Mouse (Mus musculus) bone marrow macrophage, adult 2 months (primary cell): ENCODE measurements at regions not wholly inside any gene's neighbourhood (a gene's known extent, or its start where the extent isn't known, plus 50 kb on each side); places are given as distances from the start of the nearest gene placed in this dataset.

Experiments used
- CTCF ChIP-seq: IDR thresholded peaks from 2 replicates; pipeline ENCODE4 v1.5.1; 2012; ENCODE audit warnings: low read depth, mild to moderate bottlenecking, low read length, moderate library complexity
- POLR2A ChIP-seq: IDR thresholded peaks from 2 replicates; pipeline ENCODE4 v1.6.1; 2012; ENCODE audit warnings: mild to moderate bottlenecking, low read depth, low read length, borderline replicate concordance

DNA sequence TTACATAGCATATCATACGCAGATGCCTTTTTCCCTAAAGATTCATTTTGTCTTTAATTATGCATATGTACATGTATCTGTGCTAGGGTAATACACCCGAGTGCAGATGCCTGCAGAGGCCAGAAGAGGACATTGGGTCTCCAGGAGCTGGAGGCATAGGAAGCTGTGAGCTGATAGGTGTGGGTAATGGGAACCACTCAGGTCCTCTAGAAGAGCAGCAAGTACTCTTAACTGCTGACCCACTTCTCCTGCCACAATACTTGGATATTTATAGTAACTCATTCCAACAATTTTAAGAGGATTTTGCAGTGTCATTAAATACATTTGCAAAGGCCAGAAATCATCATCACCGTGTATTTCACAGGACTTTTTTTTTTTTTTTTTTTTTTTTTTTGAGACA lies 486.6 kb downstream of the Slc4a3 start:
- TF ChIP-seq CTCF, result no peak
- no peak for TF ChIP-seq POLR2A
